Mouse (Mus musculus) liver, embryonic 14.5 days (tissue): ENCODE data around the gene Slc24a4.

Source experiments
- CTCF ChIP-seq: IDR thresholded peaks from 2 replicates; pipeline ENCODE4 v1.5.1; 2016; ENCODE audit warnings: antibody characterized with exemption, low read depth, control low read depth
- EP300 ChIP-seq: IDR thresholded peaks from 2 replicates; pipeline ENCODE4 v1.6.1; 2016; ENCODE audit warnings: antibody characterized with exemption, low read depth

DNA sequence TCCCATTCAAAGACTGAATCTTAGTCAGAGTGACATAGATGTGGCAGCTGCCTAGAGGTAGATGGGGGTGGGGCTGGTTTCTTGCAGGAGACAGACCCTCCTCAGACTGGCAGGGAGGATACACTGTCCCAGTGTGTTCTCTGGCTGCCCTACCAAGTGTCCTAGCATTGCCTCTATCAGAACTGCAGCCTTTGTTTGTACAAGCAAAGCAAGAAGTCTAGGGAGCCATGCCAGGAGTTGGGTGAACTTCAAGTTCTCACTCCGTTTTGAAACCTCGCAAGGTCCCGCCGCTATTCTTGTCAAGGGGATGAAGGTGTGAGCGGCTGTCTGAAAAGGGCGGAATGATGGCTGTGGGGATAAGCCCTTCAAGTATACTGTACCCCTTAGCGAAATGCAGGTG lies 22.7 kb downstream of the Slc24a4 start:
- TF ChIP-seq CTCF (no peak), EP300 (no peak)
